Mouse (Mus musculus): ENCODE measurements around the gene 1700020D05Rik.

Gene 1700020D05Rik

DNA sequence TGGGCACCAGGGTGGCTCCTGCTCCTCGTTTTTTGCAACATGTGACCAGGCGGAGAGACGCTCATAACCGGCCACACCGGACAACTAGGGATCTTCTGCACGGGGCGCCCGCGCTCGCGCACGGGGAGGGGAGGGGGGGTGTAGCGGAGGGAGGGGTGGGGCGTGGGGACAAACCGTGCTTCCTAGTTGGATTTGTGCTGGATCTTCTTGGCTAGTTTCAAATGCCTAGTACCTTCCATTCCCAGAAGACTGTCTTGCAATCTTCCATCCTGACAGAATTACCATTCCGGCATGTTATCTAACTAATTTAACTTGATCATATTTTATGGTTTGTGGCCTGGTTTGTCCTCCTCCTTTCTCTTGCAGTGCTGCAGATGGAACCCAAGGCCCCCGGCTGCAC is at the start of gene 1700020D05Rik:
Gene 1700020D05Rik, minus strand, starts transcription at position 101 of the 400 bp plus-strand sequence.
- DNase-seq (ENCODE audit: inconsistent ontology term), result no peak

DNA sequence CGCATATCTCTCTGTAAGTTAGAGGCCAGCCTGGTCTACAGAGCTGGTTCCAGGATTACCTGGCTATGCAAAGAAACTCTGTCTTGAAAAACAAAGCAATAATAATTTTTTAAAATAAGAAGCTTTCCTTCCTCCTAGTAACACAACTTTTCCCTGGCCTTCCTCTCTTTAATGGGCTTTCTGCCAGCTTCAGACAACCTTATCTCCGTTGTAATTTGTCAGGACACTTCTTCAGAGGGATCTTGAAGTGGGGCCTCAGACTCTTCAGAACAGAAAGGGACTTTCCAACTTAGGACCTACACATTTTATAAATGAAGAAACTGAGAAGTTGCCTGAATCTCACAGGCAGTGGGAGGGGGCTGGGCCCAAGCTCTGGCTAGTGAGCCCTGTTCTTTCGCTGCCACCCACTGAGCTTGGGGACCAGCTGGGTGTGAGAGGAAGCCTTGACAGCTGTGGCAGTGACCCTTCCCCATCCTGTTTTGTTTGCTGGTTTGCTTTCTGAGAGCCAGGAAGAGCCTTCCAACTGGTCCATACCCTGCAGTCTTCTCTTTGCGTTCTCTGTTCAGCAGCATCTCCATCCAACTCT is 44.0 kb upstream of the 1700020D05Rik start:
- DNase-seq (ENCODE audit: inconsistent ontology term), result no peak

DNA sequence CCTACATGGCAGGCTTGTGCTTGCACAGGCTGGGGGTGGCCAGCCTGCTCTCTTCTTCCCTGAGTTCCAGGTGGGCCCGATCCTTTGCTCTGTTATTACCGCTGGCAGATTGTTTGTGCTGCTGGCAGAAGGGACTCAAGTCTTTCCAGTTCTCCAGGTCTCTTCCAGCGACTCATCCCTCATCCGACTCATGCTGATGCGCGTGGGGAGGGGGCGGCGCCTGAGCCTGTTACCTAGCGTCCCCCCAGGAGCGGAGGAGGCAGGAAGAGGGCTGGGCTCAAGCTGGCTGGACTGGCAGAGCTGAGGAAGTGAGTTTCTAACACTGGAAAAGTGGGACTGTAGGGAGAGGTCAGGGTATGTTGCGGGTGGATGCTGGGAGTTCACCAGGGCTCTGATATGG is 40.4 kb upstream of the 1700020D05Rik start:
- no peak for DNase-seq (ENCODE audit: inconsistent ontology term)

DNA sequence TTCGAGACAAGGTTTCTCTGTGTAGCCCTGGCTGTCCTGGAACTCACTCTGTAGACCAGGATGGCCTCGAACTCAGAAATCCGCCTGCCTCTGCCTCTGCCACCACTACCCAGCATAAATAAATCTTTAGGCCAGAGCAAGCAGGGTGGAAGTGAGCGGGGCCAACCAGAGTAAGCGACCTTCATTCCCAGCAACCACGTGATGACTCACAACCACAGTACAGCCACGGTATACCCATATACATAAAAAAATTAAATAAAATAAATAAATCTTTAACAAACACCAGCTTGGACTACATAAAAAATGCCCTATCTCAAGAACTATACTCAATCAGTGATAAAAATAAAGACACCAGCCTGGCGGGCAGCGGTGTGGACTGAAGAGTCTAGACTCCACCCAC is 39.8 kb upstream of the 1700020D05Rik start:
- no peak for DNase-seq (ENCODE audit: inconsistent ontology term)

DNA sequence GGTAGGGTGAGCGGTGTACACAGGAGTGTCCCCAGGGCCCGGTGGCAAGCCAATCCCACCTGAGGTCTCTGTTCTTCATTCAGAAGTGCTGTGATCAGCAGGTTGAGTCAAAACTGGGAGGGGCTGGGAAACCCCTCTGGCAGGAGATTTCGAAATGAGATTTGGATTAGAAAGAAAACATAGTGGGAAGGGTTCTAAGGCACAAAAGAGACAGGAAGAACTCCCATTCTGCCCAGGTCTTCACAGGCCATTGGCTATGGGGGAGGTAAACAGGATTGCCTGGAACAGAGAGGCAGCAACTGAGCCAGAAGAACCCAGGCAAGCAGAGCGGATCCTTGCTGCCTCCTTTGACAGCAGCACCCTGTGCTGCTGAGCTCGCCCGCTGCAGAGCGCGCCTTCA is 35.2 kb upstream of the 1700020D05Rik start:
- no peak for DNase-seq (ENCODE audit: inconsistent ontology term)

DNA sequence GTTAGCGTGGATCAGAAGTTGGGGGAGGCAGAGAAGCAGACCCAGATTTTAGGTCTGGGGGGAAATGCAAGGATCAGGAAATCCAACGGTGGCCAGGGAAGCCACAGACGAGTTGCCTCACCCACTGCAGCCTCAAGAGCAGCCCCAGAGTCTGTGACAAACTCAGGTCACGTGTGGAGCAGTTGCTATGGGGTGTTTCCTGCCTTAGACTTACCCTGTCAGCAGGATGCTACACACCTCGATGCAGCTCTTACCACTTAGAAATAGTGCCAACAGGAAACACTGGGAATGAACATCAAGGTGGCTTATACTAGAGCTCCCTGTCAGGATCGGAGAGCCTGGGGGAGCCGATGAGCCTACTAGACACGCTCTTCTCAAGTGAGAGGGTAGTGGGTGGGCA is 28.9 kb upstream of the 1700020D05Rik start:
- no peak for DNase-seq (ENCODE audit: inconsistent ontology term)

DNA sequence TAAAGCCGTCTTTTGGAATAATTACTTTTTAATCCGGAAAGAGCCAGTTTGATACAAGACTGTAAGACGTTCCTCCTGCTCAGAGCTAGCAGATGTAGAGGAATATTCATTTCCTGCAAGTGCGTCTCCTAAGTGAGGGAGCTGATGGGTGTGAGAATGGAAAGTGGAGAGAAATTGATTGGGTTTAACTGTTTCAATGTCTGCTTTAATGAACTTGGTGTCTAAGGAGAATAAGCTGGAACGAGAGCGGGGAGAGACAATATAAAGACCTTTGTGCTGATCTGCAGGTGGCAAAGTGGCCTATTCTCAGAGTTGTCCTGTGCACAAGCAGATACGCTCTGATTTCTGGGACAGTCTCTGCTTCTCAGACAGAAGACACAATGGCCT is 26.5 kb upstream of the 1700020D05Rik start:
- DNase-seq (ENCODE audit: inconsistent ontology term), result no peak

DNA sequence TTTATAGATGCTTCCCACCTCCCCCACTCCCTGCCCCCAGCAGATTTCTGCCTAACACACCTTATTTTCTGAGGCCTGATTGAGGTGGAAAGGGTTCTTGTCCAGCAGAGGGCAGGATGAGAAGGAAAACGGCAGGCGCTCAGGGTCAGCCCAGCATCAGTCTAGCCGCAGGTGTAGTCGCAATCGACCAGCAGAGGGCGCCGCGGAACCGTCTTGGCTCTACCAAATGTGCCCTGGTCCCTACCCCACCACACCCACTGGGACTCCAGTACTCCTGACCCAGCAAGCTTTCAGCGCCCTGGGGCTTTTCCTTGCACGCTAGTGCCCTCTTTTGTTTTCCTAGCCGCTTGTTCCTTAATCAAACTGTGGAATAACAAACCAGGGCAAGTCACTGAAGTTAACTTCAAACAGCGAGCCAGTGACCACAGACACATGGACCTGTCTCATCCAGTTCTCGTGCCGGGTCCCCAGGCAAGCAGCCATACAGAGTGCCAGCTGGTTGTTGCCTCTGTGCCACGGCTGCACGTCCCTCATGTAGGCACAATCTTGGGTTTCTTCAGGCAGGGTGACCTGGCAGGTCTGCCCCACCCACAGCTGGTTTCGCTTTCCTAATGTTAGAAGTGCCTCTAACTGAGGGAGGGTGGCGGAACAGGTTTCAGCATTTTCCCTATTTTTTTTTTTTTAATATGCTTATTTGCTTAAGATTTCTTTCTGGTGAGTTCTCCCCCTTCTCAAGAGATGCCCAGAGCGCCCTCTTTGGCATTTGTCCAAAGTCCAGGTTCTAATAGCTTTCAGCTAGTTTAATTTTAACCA is 25.9 kb upstream of the 1700020D05Rik start:
- DNase-seq (ENCODE audit: inconsistent ontology term), result peak; percentile 94

DNA sequence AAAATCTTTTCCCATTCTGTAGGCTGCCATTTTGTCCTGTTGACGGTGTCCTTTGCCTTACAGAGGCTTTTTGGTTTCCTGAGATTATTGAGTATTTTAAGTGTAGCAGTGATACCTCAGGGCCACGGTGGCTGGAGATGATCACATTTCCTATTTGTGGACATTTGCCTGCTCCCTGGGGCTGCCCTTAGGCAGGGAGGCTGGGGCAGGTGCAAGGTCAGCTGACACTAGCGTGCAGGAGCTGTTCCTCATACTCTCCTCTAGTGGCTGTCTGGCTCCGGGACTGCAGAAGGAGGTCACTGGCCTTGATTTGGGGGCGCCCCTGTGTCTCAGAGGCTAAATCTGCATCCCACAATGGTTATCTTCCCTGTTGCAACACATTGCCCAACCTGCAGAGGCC is 21.6 kb upstream of the 1700020D05Rik start:
- DNase-seq (ENCODE audit: inconsistent ontology term), result no peak

DNA sequence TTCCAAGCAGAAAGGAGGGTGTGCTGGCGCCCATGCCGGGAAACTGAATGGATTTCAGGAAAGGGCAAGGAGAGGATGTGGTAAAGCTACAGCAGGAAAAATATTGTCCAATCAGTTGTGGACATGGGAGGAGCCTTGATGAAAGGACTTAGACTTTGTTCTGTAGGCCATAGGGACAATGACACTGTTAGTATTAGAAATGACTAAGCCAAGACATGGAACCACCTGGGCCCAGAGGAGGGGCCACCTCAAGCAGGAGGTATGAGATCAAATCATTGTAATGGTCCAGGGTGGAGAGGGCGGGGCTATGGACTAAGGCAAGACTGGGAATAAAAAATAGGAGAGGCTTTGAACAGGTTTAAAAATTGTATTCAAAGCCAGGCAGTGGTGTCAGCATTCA is 15.1 kb upstream of the 1700020D05Rik start:
- DNase-seq (ENCODE audit: inconsistent ontology term), result no peak

DNA sequence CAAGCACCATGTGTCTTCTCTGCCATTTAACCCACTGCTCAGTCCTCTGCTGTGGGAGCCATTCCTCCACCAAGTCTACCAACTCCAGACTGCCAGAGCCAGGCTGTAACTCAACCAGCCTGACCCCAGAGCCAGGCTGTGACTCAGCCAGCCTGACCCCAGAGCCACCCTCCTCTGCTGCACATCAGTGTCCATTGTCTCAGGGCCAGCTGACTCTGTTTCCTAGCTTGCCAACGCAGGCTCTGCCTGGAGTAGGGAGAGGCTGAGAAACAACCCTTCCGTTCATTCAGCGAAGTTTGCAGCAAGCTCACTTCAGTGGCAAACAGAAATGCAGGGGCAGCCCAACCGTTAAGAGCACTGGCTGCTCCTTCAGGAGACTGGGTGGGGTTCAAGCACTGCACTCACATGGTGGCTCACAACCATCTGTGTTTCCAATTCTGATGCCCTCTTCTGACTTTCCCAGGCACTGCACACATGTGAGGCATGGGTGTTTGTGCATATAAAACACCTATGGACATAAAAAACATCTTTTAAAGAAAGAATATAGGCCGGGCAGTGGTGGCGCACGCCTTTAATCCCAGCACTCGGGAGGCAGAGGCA is 13.4 kb upstream of the 1700020D05Rik start:
- DNase-seq (ENCODE audit: inconsistent ontology term), result peak; percentile 75

DNA sequence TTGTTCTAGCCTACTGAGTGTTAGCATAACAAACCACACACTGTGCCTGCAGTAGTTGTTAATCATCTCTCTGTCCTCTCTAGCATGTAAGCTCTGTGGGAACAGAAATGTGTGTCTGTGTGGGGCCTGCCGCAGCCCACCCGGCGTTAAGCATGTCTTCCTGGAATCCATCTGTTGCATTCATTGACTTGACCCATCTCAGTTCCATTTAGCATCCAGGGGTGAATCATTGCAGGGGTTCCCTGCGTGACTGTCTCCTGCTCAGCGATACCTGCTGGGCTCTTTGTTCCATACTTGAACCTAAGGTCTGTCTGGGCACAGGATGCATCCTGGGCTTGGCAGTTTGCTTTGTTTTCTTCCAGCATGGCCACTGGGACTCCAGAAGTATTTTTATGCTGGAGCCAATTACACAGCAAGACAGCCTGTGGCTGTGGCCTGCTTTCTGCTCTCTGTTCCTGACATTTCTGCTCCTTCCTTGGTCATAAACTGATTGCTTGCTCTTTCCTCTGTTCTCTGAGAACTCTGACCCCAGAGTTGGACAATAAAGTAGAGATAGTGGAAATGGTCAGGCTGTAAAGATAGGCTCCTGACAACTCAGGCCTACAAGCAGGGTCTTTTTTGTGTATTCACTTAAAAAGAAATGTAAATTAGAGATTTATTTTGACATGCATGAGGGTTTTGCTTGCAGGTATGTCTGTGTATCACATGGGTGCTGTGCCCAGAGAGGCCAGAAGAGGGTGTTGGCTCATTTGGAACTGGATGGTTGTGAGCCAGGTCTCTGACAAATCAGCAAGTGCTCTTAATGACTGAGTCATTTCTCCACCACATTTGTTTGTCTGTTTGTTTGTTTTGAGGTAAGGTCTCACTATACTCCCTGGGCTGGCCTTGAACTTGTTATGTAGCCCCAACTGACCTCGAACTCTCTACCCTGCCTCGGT is 12.5 kb upstream of the 1700020D05Rik start:
- peak; percentile 71 for DNase-seq (ENCODE audit: inconsistent ontology term)

DNA sequence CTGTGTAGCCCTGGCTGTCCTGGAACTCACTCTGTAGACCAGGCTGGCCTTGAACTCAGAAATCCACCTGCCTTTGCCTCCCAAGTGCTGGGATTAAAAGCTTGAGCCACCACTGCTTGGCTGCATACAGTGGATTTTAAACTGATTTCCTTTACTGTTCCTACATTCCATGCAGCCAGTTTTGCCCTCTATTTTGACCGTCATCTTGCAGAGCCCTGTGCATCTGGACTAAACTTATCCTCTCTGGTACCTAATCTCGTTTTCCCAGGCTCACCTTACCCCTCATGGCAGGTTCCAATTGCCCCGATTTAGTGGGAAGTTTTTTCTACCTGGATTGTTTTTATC is 9.4 kb upstream of the 1700020D05Rik start:
- no peak for DNase-seq (ENCODE audit: inconsistent ontology term)

DNA sequence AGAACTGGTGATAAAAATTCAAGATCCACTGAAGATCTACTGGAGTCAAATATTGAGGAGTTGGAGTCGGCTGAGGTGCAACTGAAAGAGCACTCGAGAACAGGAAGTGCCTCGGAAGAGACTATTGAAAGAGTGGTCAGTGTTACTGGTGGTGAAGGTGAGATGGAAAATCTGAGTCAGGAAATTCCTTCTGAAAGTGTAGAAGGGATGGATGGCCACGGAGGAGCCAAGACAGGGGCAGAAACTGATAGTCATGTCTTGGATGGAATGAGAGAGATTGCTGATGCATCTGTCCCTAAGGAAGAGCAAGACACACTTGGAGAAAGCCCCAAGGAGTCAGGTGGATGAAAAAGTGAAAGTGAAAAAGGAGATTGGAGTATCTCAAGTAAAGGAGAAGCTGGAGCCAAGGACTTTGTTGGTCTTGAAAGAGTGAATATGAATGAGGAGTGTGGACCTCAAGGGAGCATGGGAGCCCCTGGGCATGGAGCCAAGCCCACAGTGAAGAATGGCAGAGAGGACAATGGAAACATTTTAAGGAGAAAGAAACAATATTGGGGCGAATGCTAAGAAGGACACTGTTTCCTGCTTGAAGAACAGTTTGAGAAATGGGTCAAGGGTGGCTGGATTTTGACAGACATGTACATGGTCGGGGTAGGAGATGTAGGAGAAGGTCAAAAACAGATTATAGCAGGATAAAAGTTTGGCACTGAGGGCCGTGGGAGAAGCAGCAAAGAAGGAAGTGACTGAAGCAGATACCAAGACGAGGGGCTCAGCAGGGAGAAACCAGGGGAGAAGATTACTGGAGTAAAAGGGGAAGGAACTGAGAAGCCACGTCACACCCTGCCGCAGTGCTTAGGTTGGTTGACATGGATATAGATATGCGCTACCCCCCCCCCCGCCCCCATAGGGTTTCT is 8.8 kb upstream of the 1700020D05Rik start:
- DNase-seq (ENCODE audit: inconsistent ontology term), result no peak

DNA sequence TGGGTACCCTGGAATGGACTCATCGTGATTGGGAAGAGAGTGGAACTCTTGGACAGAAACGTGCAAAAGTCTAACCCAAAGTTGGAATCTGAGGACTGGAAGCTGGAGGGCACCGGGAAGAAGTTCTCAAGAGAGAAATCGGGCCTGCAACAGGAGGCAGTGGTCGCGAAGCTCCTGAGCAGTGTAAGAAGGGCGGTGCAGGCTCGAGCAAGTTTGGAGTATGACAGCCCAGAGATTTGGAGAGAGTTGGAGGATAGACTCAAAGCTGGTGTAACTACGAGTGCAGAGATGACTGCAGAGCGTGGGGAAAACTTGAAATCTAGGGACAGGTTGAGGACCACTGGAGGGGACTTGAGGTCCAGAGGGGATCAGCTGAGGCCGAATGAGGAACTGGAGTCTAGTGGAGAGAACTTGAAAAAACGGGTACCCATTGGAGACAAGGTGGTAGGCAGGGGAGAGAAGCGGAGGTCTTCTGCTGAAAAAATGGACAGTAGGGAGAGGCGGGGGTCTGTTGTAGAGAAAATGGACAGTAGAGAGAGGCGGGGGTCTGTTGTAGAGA is 7.6 kb upstream of the 1700020D05Rik start:
- DNase-seq (ENCODE audit: inconsistent ontology term), result peak; percentile 22

DNA sequence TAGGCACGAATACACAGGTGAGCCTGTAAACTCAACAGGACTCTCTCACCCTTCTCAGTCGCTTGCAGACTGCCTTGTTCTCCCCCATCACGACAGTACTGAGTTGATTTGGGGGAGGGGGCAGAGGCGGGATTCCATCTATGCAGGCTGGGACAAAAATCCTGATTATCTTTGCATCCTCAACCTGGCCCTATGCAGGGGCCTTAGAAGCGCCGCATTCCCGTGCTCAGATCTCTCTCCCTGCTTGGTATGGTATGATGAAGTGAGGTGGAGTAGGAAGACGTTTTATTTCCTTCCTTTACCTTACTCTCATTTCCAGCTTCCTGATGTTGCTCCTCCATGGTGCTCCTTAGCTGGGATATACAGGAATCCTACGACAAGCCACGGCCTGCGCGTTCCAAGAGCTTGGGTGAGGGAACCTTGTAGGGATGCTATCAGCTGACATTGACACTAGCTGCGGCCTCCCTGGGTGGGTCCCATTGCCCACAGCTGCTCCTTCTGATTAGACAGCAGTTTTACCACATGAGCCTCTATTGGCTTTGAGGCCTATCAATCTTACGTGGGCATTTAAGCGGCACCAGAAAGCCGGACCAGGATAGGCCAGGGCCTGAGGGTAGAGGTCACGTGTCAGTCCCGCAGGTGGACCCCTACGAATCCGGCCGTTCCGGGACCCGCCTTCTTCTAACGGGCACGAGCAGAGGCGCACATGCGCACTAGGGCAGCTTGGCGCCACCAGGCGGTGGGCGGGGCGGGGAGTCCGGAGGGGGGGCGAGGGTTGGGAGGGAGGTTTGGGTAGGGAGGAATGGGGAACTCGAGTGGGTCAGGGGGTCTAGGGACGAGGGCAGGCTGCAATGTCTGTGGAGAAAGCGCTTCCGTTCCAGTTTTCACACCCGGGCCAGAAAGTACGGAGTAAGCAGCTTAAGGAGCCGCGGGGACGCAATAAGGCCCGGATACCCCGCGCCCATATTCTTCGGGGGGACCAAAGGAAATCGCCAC is 6.7 kb upstream of the 1700020D05Rik start, which contains the start of gene Snx32:
Gene Snx32, minus strand, starts transcription at position 508 of the 996 bp plus-strand sequence.
- peak; percentile 98 for DNase-seq (ENCODE audit: inconsistent ontology term)

DNA sequence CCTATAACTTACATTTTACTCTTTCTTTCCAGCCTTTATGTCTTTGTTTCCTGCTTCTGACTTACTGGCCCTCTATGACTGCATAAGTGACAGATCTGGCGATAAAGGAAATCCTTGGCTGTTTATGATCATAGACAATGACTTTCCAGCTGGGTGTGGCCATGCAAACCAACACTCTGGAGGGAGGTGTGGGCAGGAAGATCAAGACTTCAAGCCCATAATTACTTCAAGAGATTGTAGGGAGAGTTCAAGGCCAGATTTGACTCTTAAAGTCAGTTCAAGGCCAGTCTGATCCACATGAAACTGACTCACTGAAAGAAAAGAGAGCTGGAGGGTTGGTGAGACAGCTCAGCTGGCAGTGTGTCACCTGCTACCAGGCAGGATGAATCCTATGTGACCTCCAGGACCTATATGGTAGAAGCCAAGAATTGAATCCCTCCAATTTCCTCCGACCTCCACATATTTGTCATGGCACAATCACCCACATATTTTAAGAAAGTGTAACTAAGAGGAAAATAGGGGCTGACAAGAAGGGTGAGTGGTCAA is 3.2 kb downstream of the 1700020D05Rik start:
- DNase-seq (ENCODE audit: inconsistent ontology term), result no peak

DNA sequence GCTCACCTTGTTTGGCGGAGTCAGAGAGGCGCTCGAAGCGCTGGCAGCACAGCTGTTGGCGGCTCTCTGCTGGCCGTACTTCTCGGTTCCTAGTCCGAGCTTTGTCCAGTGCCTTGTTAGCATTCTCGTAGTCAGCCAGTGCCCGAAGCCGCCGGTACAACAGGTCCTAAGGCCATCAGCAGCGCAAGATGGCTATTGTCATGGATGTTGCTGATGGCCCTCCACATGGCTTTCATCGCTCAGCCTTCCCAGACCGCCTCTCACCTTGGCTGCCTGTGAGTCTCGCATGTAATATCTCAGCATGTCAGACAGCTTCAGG is 7.6 kb downstream of the 1700020D05Rik start:
- no peak for DNase-seq (ENCODE audit: inconsistent ontology term)

DNA sequence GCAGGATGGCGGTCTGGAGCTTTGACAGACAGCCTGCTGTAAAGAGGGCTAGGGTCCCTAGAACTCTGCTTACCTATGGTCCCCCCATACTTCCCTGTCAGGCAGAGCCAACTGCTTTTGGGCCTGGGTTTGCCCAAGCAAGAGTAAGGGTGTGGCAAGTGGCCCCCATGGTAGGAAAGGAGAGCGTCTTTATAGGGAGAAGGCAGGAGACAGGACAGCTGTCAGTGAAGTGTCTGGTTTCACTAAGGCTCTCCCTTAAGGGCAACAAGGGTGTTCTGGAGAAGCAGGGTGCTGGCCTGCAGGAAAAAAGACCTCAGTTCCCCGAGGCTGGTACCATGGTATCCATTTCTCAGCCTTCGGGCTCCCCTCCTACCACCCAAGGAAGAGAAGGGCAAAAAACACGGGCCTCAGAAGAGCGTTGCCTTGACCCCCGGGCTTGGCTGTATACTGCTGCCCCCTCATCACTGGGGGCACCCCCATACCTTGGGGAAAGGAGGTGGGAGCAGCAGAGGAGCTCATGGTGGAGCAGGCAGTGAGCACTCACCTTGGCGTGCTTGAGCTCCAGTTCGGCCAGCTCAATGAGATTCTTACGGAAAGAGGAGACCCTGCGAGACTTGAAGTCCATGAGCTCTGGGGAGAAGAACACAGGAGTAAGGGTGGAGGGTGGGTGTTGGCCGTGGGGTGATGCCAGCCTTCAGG is 8.1 kb downstream of the 1700020D05Rik start:
- no peak for DNase-seq (ENCODE audit: inconsistent ontology term)
